Mouse (Mus musculus): ENCODE data around the gene Olfr640. TPM values are rescaled to one million over a fixed set of nuclear protein-coding genes. Genes with fewer than 3 reads are reported as not detected.

The Olfr640 gene
- polyA plus RNA-seq, 1 experiment from 2014 or later: not detected

DNA sequence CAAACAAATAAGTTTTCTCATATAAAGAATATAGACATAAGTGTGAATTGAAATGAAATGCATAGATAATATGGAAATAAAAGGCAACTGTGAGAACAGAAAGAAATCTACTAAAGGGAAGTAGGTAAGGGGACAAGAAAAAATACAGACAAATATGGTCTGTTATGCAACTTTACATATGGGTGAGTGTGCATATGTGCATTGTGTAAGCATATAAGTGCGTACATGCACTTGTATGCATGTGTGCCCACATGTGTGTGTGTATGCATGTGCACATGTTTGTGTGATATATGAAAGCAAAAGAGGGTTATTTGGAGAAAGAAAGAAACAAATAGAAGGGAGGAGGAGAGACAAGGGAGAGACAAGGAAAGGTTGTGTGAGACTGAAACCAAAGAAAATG, 6.4 kb downstream of the Olfr640 start:
- Histone ChIP-seq H3K9me3 (replicated peaks; ENCODE audit: control insufficient read depth, low read length) (no peaks in the 10 kb centered on the region), H3K4me1 (ENCODE audit: control insufficient read depth, insufficient read depth, low read length) (no peaks in the 10 kb centered on the region), H3K4me3 (replicated peaks; ENCODE audit: low read length) (no peak overlapping the region), H3K9ac (ENCODE audit: low read length) (no peak overlapping the region), H3K4me2 (ENCODE audit: low read depth, low read length) (no peak overlapping the region), H3K27me3 (ENCODE audit: control insufficient read depth, insufficient read depth, low read length) (no peaks in the 10 kb centered on the region), H3K36me3 (ENCODE audit: control insufficient read depth, insufficient read depth, low read length) (no peaks in the 10 kb centered on the region), H3K27ac (ENCODE audit: low read length) (no peak overlapping the region)
- WGBS: 79% methylated on average over 1 of the region's 1 CpGs
- no peak for ATAC-seq (ENCODE audit: insufficient read depth, low FRiP score)

DNA sequence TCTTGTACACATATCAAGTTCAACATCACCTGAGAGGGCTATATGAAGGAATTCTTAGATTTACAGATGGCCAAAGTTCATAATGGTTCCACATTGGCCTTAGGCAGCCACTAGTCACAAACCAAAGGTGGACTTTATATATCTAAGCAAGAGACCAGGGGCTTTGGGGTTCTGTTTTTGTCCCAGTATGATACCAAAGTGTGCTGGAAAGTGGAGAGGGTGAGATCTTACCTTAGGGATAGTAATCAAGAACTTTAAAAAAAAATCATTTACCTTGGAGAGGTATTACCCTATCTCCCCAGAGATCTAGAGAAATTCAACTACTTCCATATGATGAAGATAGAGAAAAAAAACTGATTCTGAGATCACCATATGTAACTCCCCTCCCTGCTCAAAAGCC, 8.2 kb downstream of the Olfr640 start, which contains the start of gene Olfr639:
Gene Olfr639, minus strand, starts transcription at position 101 of the 400 bp plus-strand sequence.
- H3K27me3 ChIP-seq (ENCODE audit: control insufficient read depth, insufficient read depth, low read length): no peaks in the 10 kb centered on the region
- H3K9ac ChIP-seq (ENCODE audit: low read length): no peak within 1 kb of the TSS
- no peaks in the 10 kb centered on the region for H3K36me3 ChIP-seq (ENCODE audit: control insufficient read depth, insufficient read depth, low read length)
- no peak within 1 kb of the TSS for H3K4me2 ChIP-seq (ENCODE audit: low read depth, low read length)
- no peaks in the 10 kb centered on the region for H3K9me3 ChIP-seq (replicated peaks; ENCODE audit: control insufficient read depth, low read length)
- no peaks in the 10 kb centered on the region for H3K4me1 ChIP-seq (ENCODE audit: control insufficient read depth, insufficient read depth, low read length)
- no peak for ATAC-seq (ENCODE audit: insufficient read depth, low FRiP score)
- no peak within 1 kb of the TSS for H3K27ac ChIP-seq (ENCODE audit: low read length)
- H3K4me3 ChIP-seq (replicated peaks; ENCODE audit: low read length): no peak within 1 kb of the TSS

DNA sequence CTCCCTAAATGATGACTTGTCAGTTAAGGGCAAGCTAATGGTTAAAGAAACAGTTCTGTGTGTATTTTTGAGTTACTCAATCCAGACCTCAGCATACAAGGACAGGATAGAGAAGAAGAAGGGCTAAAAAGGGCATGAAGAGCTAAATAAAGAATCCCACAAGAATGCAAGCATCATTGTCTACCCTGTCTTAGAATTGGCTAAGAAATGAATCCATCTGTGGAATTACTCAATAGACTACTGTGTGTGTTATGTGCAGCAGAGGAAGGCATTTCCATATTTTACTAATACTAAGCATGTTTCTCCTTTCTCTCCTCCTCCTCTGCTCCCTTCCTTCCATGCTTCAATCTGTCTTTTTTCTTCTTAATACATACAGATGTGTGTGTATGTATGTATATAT, 26.2 kb downstream of the Olfr640 start:
- H3K27me3 ChIP-seq (ENCODE audit: control insufficient read depth, insufficient read depth, low read length): no peaks in the 10 kb centered on the region
- no peak overlapping the region for H3K4me2 ChIP-seq (ENCODE audit: low read depth, low read length)
- H3K4me1 ChIP-seq (ENCODE audit: control insufficient read depth, insufficient read depth, low read length): no peaks in the 10 kb centered on the region
- H3K9me3 ChIP-seq (replicated peaks; ENCODE audit: control insufficient read depth, low read length): no peaks in the 10 kb centered on the region
- no peak for ATAC-seq (ENCODE audit: insufficient read depth, low FRiP score)
- H3K27ac ChIP-seq (ENCODE audit: low read length): no peak overlapping the region
- H3K9ac ChIP-seq (ENCODE audit: low read length): no peak overlapping the region
- no peak overlapping the region for H3K4me3 ChIP-seq (replicated peaks; ENCODE audit: low read length)
- H3K36me3 ChIP-seq (ENCODE audit: control insufficient read depth, insufficient read depth, low read length): no peaks in the 10 kb centered on the region

DNA sequence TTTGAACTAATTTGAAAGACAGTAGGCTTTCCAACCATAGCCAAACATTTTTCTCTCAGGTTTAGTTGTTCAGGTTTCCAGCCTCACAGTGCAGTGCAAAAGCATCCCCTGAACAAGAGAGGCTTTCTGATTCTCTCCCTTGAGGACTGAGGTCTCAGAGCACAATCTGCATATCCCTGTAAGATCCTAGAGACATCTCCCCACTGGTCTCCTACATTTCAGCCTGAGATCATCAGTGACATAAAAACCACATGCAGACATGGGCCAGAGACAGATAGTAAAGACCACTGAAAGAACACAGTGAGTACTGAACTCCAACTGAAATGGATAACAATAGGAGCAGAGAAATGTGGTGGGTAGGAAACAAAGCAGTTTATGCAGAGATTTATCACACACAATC, 26.9 kb downstream of the Olfr640 start, which contains the start of gene Olfr638:
Gene Olfr638, plus strand, starts transcription at position 301 of the 400 bp plus-strand sequence.
- Histone ChIP-seq H3K4me2 (ENCODE audit: low read depth, low read length) (no peak within 1 kb of the TSS), H3K9ac (ENCODE audit: low read length) (no peak within 1 kb of the TSS), H3K9me3 (replicated peaks; ENCODE audit: control insufficient read depth, low read length) (no peaks in the 10 kb centered on the region), H3K4me3 (replicated peaks; ENCODE audit: low read length) (no peak within 1 kb of the TSS), H3K27me3 (ENCODE audit: control insufficient read depth, insufficient read depth, low read length) (no peaks in the 10 kb centered on the region), H3K4me1 (ENCODE audit: control insufficient read depth, insufficient read depth, low read length) (no peaks in the 10 kb centered on the region), H3K27ac (ENCODE audit: low read length) (no peak within 1 kb of the TSS), H3K36me3 (ENCODE audit: control insufficient read depth, insufficient read depth, low read length) (no peaks in the 10 kb centered on the region)
- ATAC-seq (ENCODE audit: insufficient read depth, low FRiP score): no peak

DNA sequence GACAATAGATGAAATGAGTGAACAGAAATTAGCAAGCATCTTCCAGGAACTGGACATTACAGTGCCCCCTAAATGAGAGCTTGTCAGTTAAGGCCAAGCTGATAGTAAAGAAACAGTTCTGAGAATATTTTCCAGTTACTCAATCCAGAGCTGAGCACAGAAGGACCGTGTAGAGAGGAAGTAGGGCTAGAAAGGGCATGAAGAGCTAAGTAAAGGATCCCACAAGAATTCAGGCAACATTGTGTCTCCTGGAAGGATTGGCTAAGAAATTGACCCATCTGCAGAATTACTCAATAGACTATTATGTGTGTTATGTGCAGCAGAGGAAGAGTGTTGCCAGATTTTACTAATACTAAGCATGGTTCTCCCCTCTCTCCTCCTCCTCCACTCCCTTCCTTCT, 53.6 kb downstream of the Olfr640 start:
- WGBS: 61% methylated on average over 1 of the region's 1 CpGs

DNA sequence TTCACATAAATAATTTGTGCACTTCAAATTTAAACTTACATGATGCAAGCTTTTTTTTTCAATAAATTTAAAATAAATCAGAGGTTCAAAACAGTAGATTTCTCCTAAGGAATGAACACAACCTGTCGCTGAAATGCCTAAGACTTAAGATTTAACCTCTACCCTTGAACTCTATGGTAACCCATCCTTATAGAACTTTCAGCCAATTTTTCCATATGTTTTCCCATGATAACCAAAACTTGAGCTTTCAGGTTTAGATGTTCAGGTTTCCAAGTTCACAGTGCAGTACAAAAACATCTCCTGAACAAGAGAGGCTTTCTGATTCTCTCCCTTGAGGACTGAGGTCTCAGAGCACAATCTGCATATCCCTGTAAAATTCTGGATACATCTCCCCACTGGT, 54.5 kb downstream of the Olfr640 start, which contains the start of gene Olfr635:
Gene Olfr635, plus strand, starts transcription at position 301 of the 400 bp plus-strand sequence.
- Histone ChIP-seq H3K27me3 (ENCODE audit: control insufficient read depth, insufficient read depth, low read length) (no peaks in the 10 kb centered on the region), H3K4me2 (ENCODE audit: low read depth, low read length) (no peak within 1 kb of the TSS), H3K27ac (ENCODE audit: low read length) (no peak within 1 kb of the TSS), H3K4me3 (replicated peaks; ENCODE audit: low read length) (no peak within 1 kb of the TSS), H3K36me3 (ENCODE audit: control insufficient read depth, insufficient read depth, low read length) (no peaks in the 10 kb centered on the region), H3K9ac (ENCODE audit: low read length) (no peak within 1 kb of the TSS), H3K9me3 (replicated peaks; ENCODE audit: control insufficient read depth, low read length) (no peaks in the 10 kb centered on the region), H3K4me1 (ENCODE audit: control insufficient read depth, insufficient read depth, low read length) (no peaks in the 10 kb centered on the region)
- 61% methylated on average over 1 of the region's 1 CpGs for WGBS
- ATAC-seq (ENCODE audit: insufficient read depth, low FRiP score): no peak

More for the DNA sequence above, 53.6 kb downstream of the Olfr640 start:
- Histone ChIP-seq H3K27me3 (ENCODE audit: control insufficient read depth, insufficient read depth, low read length) (no peaks in the 10 kb centered on the region), H3K9ac (ENCODE audit: low read length) (no peak overlapping the region), H3K4me1 (ENCODE audit: control insufficient read depth, insufficient read depth, low read length) (no peaks in the 10 kb centered on the region), H3K36me3 (ENCODE audit: control insufficient read depth, insufficient read depth, low read length) (no peaks in the 10 kb centered on the region), H3K4me3 (replicated peaks; ENCODE audit: low read length) (no peak overlapping the region), H3K4me2 (ENCODE audit: low read depth, low read length) (no peak overlapping the region), H3K27ac (ENCODE audit: low read length) (no peak overlapping the region), H3K9me3 (replicated peaks; ENCODE audit: control insufficient read depth, low read length) (no peaks in the 10 kb centered on the region)
- ATAC-seq (ENCODE audit: insufficient read depth, low FRiP score): no peak

Other genes with a start within 250 kb of the Olfr640 start
- not detected in 2 replicates for gene Olfr68, start 245.9 kb downstream of the Olfr640 start, polyA plus RNA-seq (2015; fragmentation: Nextera tagmentation; extraction: Ambion mirVana)
- not detected in 2 replicates for gene Olfr67, start 233.8 kb downstream of the Olfr640 start, polyA plus RNA-seq (2015; fragmentation: Nextera tagmentation; extraction: Ambion mirVana)
- gene Hbb-bt, start 211.6 kb downstream of the Olfr640 start, polyA plus RNA-seq (2015; fragmentation: Nextera tagmentation; extraction: Ambion mirVana): 3,025 and 3,577 TPM in 2 replicates
- gene Hbb-bs, start 197.5 kb downstream of the Olfr640 start, polyA plus RNA-seq (2015; fragmentation: Nextera tagmentation; extraction: Ambion mirVana): 8,981 and 9,755 TPM in 2 replicates
- gene Hbb-bh2, start 185.1 kb downstream of the Olfr640 start, polyA plus RNA-seq (2015; fragmentation: Nextera tagmentation; extraction: Ambion mirVana): not detected in 2 replicates
- 0.95 and 1.4 TPM in 2 replicates for gene Hbb-bh1, start 182.4 kb downstream of the Olfr640 start, polyA plus RNA-seq (2015; fragmentation: Nextera tagmentation; extraction: Ambion mirVana)
- 35.5 and 42.6 TPM in 2 replicates for gene Hbb-y, start 172.4 kb downstream of the Olfr640 start, polyA plus RNA-seq (2015; fragmentation: Nextera tagmentation; extraction: Ambion mirVana)
- gene Olfr66, start 139.3 kb downstream of the Olfr640 start, polyA plus RNA-seq (2015; fragmentation: Nextera tagmentation; extraction: Ambion mirVana): not detected in 2 replicates
- not detected in 2 replicates for gene Olfr64, start 131.1 kb downstream of the Olfr640 start, polyA plus RNA-seq (2015; fragmentation: Nextera tagmentation; extraction: Ambion mirVana)
- not detected in 2 replicates for gene Olfr65, start 122.1 kb downstream of the Olfr640 start, polyA plus RNA-seq (2015; fragmentation: Nextera tagmentation; extraction: Ambion mirVana)
- not detected in 2 replicates for gene Olfr631, start 96.7 kb downstream of the Olfr640 start, polyA plus RNA-seq (2015; fragmentation: Nextera tagmentation; extraction: Ambion mirVana)
- not detected in 2 replicates for gene Olfr632, start 91.2 kb downstream of the Olfr640 start, polyA plus RNA-seq (2015; fragmentation: Nextera tagmentation; extraction: Ambion mirVana)
- not detected in 2 replicates for gene Olfr633, start 81.1 kb downstream of the Olfr640 start, polyA plus RNA-seq (2015; fragmentation: Nextera tagmentation; extraction: Ambion mirVana)
- 0.01 TPM in 1 of 2 replicates, not detected in the other for gene Olfr635, start 54.4 kb downstream of the Olfr640 start, polyA plus RNA-seq (2015; fragmentation: Nextera tagmentation; extraction: Ambion mirVana)
- gene Olfr638, start 26.8 kb downstream of the Olfr640 start, polyA plus RNA-seq (2015; fragmentation: Nextera tagmentation; extraction: Ambion mirVana): not detected in 2 replicates
- gene Olfr639, start 8.3 kb downstream of the Olfr640 start, polyA plus RNA-seq (2015; fragmentation: Nextera tagmentation; extraction: Ambion mirVana): not detected in 2 replicates
- gene Olfr641, start 9.9 kb upstream of the Olfr640 start, polyA plus RNA-seq (2015; fragmentation: Nextera tagmentation; extraction: Ambion mirVana): not detected in 2 replicates
- not detected in 2 replicates for gene Olfr642, start 27.1 kb upstream of the Olfr640 start, polyA plus RNA-seq (2015; fragmentation: Nextera tagmentation; extraction: Ambion mirVana)
- not detected in 2 replicates for gene 4930516K23Rik, start 35.9 kb upstream of the Olfr640 start, polyA plus RNA-seq (2015; fragmentation: Nextera tagmentation; extraction: Ambion mirVana)
- gene Olfr644, start 46.3 kb upstream of the Olfr640 start, polyA plus RNA-seq (2015; fragmentation: Nextera tagmentation; extraction: Ambion mirVana): not detected in 2 replicates
- gene Olfr645, start 59.9 kb upstream of the Olfr640 start, polyA plus RNA-seq (2015; fragmentation: Nextera tagmentation; extraction: Ambion mirVana): not detected in 2 replicates
- not detected in 2 replicates for gene Olfr646, start 79.3 kb upstream of the Olfr640 start, polyA plus RNA-seq (2015; fragmentation: Nextera tagmentation; extraction: Ambion mirVana)
- gene Ubqln5, start 104.3 kb upstream of the Olfr640 start, polyA plus RNA-seq (2015; fragmentation: Nextera tagmentation; extraction: Ambion mirVana): not detected in 2 replicates
- not detected in 2 replicates for gene Olfr643, start 111.8 kb upstream of the Olfr640 start, polyA plus RNA-seq (2015; fragmentation: Nextera tagmentation; extraction: Ambion mirVana)
- not detected in 2 replicates for gene Ubqln3, start 117.7 kb upstream of the Olfr640 start, polyA plus RNA-seq (2015; fragmentation: Nextera tagmentation; extraction: Ambion mirVana)
- gene Ubqlnl, start 125.0 kb upstream of the Olfr640 start, polyA plus RNA-seq (2015; fragmentation: Nextera tagmentation; extraction: Ambion mirVana): not detected in 2 replicates
- gene Olfm5, start 139.3 kb upstream of the Olfr640 start, polyA plus RNA-seq (2015; fragmentation: Nextera tagmentation; extraction: Ambion mirVana): not detected in 2 replicates
- 0.26 and 0.27 TPM in 2 replicates for gene Olfr648, start 157.8 kb upstream of the Olfr640 start, polyA plus RNA-seq (2015; fragmentation: Nextera tagmentation; extraction: Ambion mirVana)
- gene Olfr649, start 170.4 kb upstream of the Olfr640 start, polyA plus RNA-seq (2015; fragmentation: Nextera tagmentation; extraction: Ambion mirVana): not detected in 2 replicates
- 0.87 and 0.89 TPM in 2 replicates for gene Trim6, start 193.2 kb upstream of the Olfr640 start, polyA plus RNA-seq (2015; fragmentation: Nextera tagmentation; extraction: Ambion mirVana)
- gene Trim34a, start 218.9 kb upstream of the Olfr640 start, polyA plus RNA-seq (2015; fragmentation: Nextera tagmentation; extraction: Ambion mirVana): 1.8 and 2.2 TPM in 2 replicates